Mouse (Mus musculus): ENCODE measurements around the gene Cpt1c. TPM values are rescaled to one million over a fixed set of nuclear protein-coding genes. Genes with fewer than 3 reads are reported as not detected.

The Cpt1c gene
- polyA plus RNA-seq, 1 experiment from 2014 or later: 17.1 TPM

DNA sequence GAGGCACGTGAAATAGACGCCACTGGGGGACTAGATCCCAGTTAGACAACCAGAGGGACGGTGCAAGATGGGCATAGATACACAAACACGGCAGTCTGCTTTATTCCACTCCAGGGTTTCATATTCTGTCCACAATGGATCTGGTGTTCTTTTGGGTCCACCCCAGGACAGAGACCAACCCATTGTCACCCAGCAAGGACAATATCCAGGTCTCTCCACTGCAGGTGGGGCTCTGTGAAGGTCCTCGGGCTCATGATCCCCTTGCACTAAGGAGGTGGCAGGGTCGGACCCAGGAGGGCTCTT lies 417 bp upstream of the Cpt1c start:
- Histone ChIP-seq H3K36me3 (ENCODE audit: control insufficient read depth, insufficient read depth, low read length) (peaks cover 34% of the 10 kb centered on the region), H3K4me2 (ENCODE audit: low read depth, low read length) (peak overlapping the region; percentile 65; the same call in 1 of the 2 replicates), H3K27ac (ENCODE audit: low read length) (peak overlapping the region; percentile 32; the same call in 1 of the 2 replicates), H3K27me3 (ENCODE audit: control insufficient read depth, insufficient read depth, low read depth, low read length) (no peaks in the 10 kb centered on the region), H3K9me3 (ENCODE audit: control insufficient read depth, low read length) (no peaks in the 10 kb centered on the region), H3K4me3 (ENCODE audit: low read length) (no peak overlapping the region), H3K4me1 (replicated peaks; ENCODE audit: control insufficient read depth, insufficient read depth, low read length) (peaks cover 12% of the 10 kb centered on the region), H3K9ac (ENCODE audit: low read length) (no peak overlapping the region)
- ATAC-seq (ENCODE audit: low read depth): no peak
- WGBS: 17% methylated on average over 6 of the region's 6 CpGs

DNA sequence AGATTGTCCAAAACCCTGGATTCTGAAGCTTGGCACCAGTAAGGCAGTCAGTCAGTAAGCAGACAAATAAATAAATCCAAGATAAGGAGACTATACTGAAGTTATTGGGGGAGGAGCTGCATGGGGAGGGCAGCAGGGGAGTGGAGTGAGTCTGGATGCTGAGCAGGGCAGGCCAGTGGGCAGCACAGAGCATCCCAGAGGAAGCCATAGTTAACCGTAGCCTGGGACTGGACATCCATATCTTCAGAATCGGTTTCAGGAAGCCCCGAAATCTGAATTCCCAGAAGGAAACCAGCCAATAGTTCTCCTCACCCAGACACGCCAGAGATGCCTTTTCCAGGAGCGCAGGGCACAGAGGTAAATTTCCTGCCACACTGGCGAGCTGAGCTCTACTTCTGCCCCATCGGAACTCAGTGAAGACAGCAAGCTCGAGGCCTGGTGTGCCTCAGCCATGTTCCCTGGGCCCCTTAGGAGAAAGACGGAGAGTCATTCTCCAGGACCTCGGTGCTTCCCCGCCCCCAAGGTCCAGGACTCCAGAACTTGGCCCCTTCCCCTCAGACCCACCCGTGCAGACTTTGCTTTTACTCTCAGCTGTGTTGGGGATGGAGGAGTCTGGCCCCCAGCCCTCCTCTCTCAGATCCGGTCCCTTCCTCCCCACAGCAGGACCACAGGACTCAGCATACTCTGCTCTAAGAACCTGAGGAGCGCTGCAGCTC lies 1.1 kb downstream of the Cpt1c start:
- no peak for ATAC-seq (ENCODE audit: low read depth)
- Histone ChIP-seq H3K9me3 (ENCODE audit: control insufficient read depth, low read length) (no peaks in the 10 kb centered on the region), H3K4me3 (ENCODE audit: low read length) (peak overlapping the region; percentile 52), H3K27ac (ENCODE audit: low read length) (no peak overlapping the region), H3K4me1 (replicated peaks; ENCODE audit: control insufficient read depth, insufficient read depth, low read length) (peaks cover 17% of the 10 kb centered on the region), H3K9ac (ENCODE audit: low read length) (peak overlapping the region; percentile 32; the same call in 1 of the 2 replicates), H3K4me2 (ENCODE audit: low read depth, low read length) (peak overlapping the region; percentile 65), H3K27me3 (ENCODE audit: control insufficient read depth, insufficient read depth, low read depth, low read length) (no peaks in the 10 kb centered on the region), H3K36me3 (ENCODE audit: control insufficient read depth, insufficient read depth, low read length) (peaks cover 22% of the 10 kb centered on the region)
- WGBS: 36% methylated on average over 14 of the region's 14 CpGs

DNA sequence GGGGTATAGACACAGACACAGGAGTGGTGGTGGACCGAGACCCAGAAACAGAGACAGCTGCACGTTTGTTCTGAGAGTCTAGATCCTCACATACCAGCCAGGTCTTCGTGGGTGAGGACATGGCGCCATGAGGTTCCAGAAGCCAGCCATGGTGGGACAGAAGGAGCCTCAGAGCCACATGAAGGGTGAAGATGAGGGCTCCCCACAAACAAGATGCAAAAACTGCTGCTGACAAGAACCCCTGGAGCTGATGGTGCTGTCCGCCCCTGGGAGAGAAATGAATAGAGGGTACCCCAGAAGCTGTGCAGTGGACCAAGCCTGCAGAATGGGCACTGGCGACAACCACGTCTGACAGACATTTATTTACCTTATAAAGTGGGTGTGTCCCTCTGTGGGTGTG lies 3.5 kb downstream of the Cpt1c start:
- 54% methylated on average over 7 of the region's 7 CpGs for WGBS
- no peaks in the 10 kb centered on the region for H3K27me3 ChIP-seq (ENCODE audit: control insufficient read depth, insufficient read depth, low read depth, low read length)
- ATAC-seq (ENCODE audit: low read depth): no peak
- H3K36me3 ChIP-seq (ENCODE audit: control insufficient read depth, insufficient read depth, low read length): peaks cover 2% of the 10 kb centered on the region; the same call in 1 of the 2 replicates
- H3K4me3 ChIP-seq (ENCODE audit: low read length): peak overlapping the region; percentile 73
- H3K4me2 ChIP-seq (ENCODE audit: low read depth, low read length): peak overlapping the region; percentile 92
- H3K27ac ChIP-seq (ENCODE audit: low read length): no peak overlapping the region
- peaks cover 17% of the 10 kb centered on the region for H3K4me1 ChIP-seq (replicated peaks; ENCODE audit: control insufficient read depth, insufficient read depth, low read length)
- H3K9ac ChIP-seq (ENCODE audit: low read length): peak overlapping the region; percentile 77
- no peaks in the 10 kb centered on the region for H3K9me3 ChIP-seq (ENCODE audit: control insufficient read depth, low read length)

DNA sequence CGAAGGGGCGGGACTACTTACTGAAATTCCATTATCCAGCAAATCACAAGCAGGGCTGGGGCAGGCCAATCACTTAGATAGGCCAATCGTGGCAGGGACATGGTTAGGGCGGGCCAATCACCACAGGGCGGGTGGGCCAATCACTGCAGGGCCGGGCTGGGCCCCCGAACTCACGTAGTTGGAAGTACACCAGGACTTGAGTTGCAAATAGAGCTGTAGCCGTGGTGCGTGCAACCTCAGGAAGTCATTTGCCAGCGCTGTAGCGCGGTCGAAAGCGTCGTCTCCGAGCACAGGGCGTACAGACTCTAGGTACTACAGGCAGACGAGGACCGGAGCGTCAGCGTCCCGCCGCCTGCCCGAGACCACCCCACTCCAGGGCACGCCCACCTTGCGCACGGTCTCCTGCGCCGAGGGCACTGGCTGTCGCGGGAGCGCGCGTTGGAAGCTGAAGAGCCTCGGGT lies 4.4 kb downstream of the Cpt1c start:
- H3K27me3 ChIP-seq (ENCODE audit: control insufficient read depth, insufficient read depth, low read depth, low read length): no peaks in the 10 kb centered on the region
- under 1% methylated on average over 36 of the region's 36 CpGs for WGBS
- H3K4me1 ChIP-seq (replicated peaks; ENCODE audit: control insufficient read depth, insufficient read depth, low read length): peaks cover 17% of the 10 kb centered on the region
- peak; percentile 98 for ATAC-seq (ENCODE audit: low read depth)
- H3K9ac ChIP-seq (ENCODE audit: low read length): peak overlapping the region; percentile 77
- no peaks in the 10 kb centered on the region for H3K9me3 ChIP-seq (ENCODE audit: control insufficient read depth, low read length)
- H3K4me3 ChIP-seq (ENCODE audit: low read length): peak overlapping the region; percentile 73
- no peaks in the 10 kb centered on the region; the same call in 1 of the 2 replicates for H3K36me3 ChIP-seq (ENCODE audit: control insufficient read depth, insufficient read depth, low read length)
- peak overlapping the region; percentile 93 for H3K27ac ChIP-seq (ENCODE audit: low read length)
- H3K4me2 ChIP-seq (ENCODE audit: low read depth, low read length): peak overlapping the region; percentile 92

DNA sequence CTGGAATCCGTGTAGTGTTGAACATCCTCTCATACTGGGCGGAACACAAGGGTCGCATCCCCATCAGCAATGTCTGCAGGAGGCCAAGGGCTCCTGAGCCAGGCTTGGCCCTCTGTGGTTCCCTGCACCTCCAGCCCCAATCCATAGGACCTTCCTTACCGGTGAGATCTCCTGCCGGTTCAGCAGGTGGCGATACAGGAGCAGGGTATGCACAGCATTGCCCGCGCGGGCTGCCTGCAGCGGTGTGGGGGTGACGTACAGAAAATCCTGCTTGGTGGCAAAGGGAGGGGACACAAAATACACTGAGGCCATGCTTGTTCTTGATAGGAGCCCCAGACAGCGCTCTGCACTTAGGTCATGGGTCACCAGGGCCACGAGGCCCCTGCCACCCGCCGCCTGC lies 8.0 kb downstream of the Cpt1c start:
- no peak overlapping the region for H3K4me2 ChIP-seq (ENCODE audit: low read depth, low read length)
- no peaks in the 10 kb centered on the region for H3K27me3 ChIP-seq (ENCODE audit: control insufficient read depth, insufficient read depth, low read depth, low read length)
- no peak overlapping the region for H3K4me3 ChIP-seq (ENCODE audit: low read length)
- no peak overlapping the region for H3K27ac ChIP-seq (ENCODE audit: low read length)
- H3K9ac ChIP-seq (ENCODE audit: low read length): no peak overlapping the region
- ATAC-seq (ENCODE audit: low read depth): no peak
- no peaks in the 10 kb centered on the region; the same call in 1 of the 2 replicates for H3K36me3 ChIP-seq (ENCODE audit: control insufficient read depth, insufficient read depth, low read length)
- H3K4me1 ChIP-seq (replicated peaks; ENCODE audit: control insufficient read depth, insufficient read depth, low read length): peaks cover 13% of the 10 kb centered on the region
- WGBS: 48% methylated on average over 15 of the region's 15 CpGs
- no peaks in the 10 kb centered on the region for H3K9me3 ChIP-seq (ENCODE audit: control insufficient read depth, low read length)

DNA sequence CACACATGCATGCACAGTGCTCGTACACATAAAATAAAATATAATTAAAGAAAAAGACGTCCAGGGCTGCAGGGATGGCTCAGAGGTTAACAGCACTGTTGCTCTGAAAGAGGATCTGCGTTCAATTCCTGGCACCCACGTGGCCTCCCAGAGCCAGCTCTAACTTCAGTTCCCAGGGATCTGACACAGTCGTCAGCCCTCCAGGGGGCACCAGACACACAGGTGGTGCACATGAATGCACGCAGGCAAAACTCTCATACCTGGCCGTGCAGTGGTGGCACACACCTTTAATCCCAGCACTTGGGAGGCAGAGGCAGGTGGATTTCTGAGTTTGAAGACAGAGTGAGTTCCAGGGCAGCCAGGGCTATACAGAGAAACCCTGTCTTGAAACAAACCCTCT lies 8.7 kb downstream of the Cpt1c start:
- Histone ChIP-seq H3K9me3 (ENCODE audit: control insufficient read depth, low read length) (no peaks in the 10 kb centered on the region), H3K4me3 (ENCODE audit: low read length) (no peak overlapping the region), H3K4me1 (replicated peaks; ENCODE audit: control insufficient read depth, insufficient read depth, low read length) (peaks cover 7% of the 10 kb centered on the region), H3K36me3 (ENCODE audit: control insufficient read depth, insufficient read depth, low read length) (no peaks in the 10 kb centered on the region; the same call in 1 of the 2 replicates), H3K9ac (ENCODE audit: low read length) (no peak overlapping the region), H3K4me2 (ENCODE audit: low read depth, low read length) (no peak overlapping the region), H3K27ac (ENCODE audit: low read length) (no peak overlapping the region), H3K27me3 (ENCODE audit: control insufficient read depth, insufficient read depth, low read depth, low read length) (no peaks in the 10 kb centered on the region)
- no peak for ATAC-seq (ENCODE audit: low read depth)
- WGBS: 66% methylated on average over 7 of the region's 7 CpGs

DNA sequence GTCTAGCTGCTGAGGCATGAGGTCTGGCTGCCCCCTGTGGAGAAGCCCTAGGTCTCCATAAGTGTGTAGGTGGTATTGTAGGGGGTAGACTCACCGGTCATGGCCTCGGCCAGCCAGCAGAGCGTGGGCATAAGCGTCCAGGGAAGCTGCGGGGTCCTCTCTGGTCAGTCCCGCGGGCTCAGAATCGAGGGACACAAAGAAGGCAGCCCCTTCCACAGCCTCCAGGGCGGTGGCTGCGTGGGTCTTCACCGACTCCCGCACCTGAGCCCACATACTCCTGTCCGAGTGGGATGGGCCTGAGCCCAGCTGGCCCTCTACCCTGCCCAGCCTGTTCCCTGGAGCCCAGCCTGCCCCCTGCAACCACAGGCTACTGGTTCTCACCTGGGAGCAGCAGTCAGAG lies 9.7 kb downstream of the Cpt1c start:
- Histone ChIP-seq H3K4me3 (ENCODE audit: low read length) (no peak overlapping the region), H3K36me3 (ENCODE audit: control insufficient read depth, insufficient read depth, low read length) (no peaks in the 10 kb centered on the region; the same call in 1 of the 2 replicates), H3K27ac (ENCODE audit: low read length) (no peak overlapping the region), H3K27me3 (ENCODE audit: control insufficient read depth, insufficient read depth, low read depth, low read length) (no peaks in the 10 kb centered on the region), H3K4me1 (replicated peaks; ENCODE audit: control insufficient read depth, insufficient read depth, low read length) (0 out of 2 replicates have a peak, but pooled peaks cover 5% of the 10 kb centered on the region), H3K9me3 (ENCODE audit: control insufficient read depth, low read length) (no peaks in the 10 kb centered on the region), H3K9ac (ENCODE audit: low read length) (no peak overlapping the region), H3K4me2 (ENCODE audit: low read depth, low read length) (no peak overlapping the region)
- 96% methylated on average over 13 of the region's 13 CpGs for WGBS
- no peak for ATAC-seq (ENCODE audit: low read depth)

DNA sequence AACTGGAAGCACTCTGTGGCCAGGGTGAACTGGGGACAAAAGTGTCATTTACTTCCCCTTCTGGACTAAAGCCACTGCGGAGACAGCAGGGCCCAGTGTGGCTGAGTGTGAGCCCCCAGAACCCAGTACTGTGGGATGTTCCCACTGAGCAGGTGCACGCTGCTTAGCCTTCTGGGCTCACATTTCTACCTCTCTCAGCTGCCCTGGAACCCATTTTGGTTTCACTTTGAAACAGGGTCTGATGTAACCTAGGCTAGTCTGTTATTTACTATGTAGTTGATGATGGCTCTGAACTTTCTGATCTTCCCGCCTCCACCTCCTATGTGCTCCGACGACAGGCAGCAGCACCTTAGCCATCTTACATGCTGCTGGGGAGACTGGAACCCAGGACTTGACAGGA lies 11.8 kb downstream of the Cpt1c start:
- no peak overlapping the region for H3K4me3 ChIP-seq (ENCODE audit: low read length)
- no peaks in the 10 kb centered on the region for H3K27me3 ChIP-seq (ENCODE audit: control insufficient read depth, insufficient read depth, low read depth, low read length)
- ATAC-seq (ENCODE audit: low read depth): no peak
- H3K4me2 ChIP-seq (ENCODE audit: low read depth, low read length): no peak overlapping the region
- H3K4me1 ChIP-seq (replicated peaks; ENCODE audit: control insufficient read depth, insufficient read depth, low read length): no peaks in the 10 kb centered on the region
- no peak overlapping the region for H3K9ac ChIP-seq (ENCODE audit: low read length)
- no peaks in the 10 kb centered on the region for H3K9me3 ChIP-seq (ENCODE audit: control insufficient read depth, low read length)
- H3K27ac ChIP-seq (ENCODE audit: low read length): no peak overlapping the region
- H3K36me3 ChIP-seq (ENCODE audit: control insufficient read depth, insufficient read depth, low read length): no peaks in the 10 kb centered on the region; the same call in 1 of the 2 replicates
- 88% methylated on average over 5 of the region's 5 CpGs for WGBS

DNA sequence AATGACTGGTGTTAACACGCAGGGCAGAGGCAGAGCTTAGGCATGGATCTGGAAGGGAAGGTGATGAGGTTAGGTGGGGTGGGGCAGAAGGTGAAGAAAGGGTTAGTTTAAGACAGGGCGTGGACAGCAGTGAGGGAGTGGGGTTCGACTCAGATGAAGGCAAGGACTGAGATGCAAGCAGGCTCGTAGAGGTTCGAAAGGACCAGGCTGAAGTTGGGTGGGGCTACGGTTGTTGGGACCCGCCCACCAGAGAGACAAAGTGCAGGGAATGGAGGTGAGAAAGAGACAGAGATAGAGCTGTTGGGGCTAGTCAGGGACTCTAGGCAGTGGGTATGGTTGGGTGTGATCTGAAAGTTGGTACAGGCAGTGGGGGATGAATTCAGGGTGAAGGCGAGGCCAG lies 12.3 kb downstream of the Cpt1c start:
- Histone ChIP-seq H3K36me3 (ENCODE audit: control insufficient read depth, insufficient read depth, low read length) (no peaks in the 10 kb centered on the region; the same call in 1 of the 2 replicates), H3K27me3 (ENCODE audit: control insufficient read depth, insufficient read depth, low read depth, low read length) (no peaks in the 10 kb centered on the region), H3K4me3 (ENCODE audit: low read length) (no peak overlapping the region), H3K9me3 (ENCODE audit: control insufficient read depth, low read length) (no peaks in the 10 kb centered on the region), H3K27ac (ENCODE audit: low read length) (no peak overlapping the region), H3K9ac (ENCODE audit: low read length) (no peak overlapping the region), H3K4me2 (ENCODE audit: low read depth, low read length) (no peak overlapping the region), H3K4me1 (replicated peaks; ENCODE audit: control insufficient read depth, insufficient read depth, low read length) (no peaks in the 10 kb centered on the region)
- 62% methylated on average over 8 of the region's 8 CpGs for WGBS
- no peak for ATAC-seq (ENCODE audit: low read depth)

Data from lung, embryonic 16.5 days (tissue).